Mouse (Mus musculus) testis, postnatal 10 days (tissue): ENCODE data around the gene Zc3h4.

Experiments
- DNase-seq: peaks from one replicate; pipeline ENCODE4 v3.0.0; 2021; ENCODE audit warnings: low spot score

Zc3h4 gene

DNA sequence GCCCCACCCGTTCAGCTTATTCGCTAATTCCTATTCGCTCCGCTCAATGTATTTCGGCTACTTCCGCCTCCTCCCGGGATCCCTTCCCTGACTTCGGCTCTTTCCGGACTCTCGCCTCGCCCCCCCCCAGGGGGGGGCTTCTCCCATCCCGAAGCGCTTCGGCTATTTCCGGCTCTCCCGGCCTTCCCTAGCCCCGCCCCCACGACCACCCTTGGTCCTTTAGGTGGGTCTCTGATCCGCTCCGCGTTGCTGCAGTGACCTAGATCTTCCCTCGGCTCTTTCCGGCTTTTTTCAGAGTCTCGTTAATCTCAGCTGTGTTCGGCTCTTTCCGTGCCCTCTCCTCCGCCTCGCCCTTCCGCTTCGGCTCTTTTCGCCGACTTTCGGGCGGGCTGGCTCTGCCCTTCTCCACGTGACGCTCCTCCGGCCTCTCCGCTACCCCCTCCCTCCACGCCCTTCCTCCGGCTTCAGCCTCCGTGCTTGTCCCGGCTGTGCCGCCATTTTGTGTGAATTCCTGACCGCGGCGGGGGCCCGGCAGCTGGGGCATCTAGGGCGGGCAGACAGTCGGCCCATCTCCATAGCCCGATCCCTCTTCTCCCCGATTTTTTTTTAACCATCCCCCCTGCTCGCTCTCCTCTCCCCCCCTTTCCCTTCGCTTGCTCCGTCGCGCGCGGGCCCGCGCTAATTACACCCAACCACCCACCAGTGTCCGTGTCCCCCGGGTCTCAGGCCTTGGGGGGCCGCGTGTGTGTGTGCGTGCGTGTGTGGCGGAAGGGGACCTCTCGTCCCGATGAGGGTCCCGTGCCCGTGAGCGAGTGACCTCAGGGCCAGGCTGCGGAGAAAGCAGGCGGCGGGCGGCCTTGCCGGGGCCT is 656 bp upstream of the Zc3h4 start:
- peak; percentile 100 for DNase-seq

DNA sequence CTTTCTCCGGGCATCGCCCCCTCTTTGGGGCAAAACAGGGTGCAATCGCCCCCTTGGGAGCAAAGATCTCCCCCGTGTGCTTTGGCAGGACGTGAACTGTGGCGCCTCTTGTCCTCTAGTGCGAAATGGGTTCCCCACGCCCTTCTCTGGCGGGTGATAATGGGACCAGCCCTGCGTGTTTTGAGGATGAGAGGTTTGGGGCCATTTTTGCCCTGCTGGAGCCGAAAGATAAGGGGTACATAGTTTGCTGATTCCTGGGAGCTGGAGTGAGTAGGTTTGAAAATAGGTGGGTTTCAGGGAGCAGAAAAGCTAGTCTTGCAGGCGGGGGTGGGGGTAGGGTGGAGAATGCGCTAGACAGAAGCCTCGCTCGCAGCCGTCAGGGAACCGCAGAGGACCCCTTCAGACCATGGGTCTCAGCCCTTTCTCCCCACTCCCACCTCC is 1.3 kb downstream of the Zc3h4 start:
- DNase-seq: peak; percentile 51

GRCm38 (mm10) chr7:16402449-16402848 is 1.7 kb downstream of the Zc3h4 start:
- no peak for DNase-seq

- DNase-seq: no peak
Measured at GRCm38 (mm10) chr7:16402968-16403948, 2.5 kb downstream of the Zc3h4 start.

DNA sequence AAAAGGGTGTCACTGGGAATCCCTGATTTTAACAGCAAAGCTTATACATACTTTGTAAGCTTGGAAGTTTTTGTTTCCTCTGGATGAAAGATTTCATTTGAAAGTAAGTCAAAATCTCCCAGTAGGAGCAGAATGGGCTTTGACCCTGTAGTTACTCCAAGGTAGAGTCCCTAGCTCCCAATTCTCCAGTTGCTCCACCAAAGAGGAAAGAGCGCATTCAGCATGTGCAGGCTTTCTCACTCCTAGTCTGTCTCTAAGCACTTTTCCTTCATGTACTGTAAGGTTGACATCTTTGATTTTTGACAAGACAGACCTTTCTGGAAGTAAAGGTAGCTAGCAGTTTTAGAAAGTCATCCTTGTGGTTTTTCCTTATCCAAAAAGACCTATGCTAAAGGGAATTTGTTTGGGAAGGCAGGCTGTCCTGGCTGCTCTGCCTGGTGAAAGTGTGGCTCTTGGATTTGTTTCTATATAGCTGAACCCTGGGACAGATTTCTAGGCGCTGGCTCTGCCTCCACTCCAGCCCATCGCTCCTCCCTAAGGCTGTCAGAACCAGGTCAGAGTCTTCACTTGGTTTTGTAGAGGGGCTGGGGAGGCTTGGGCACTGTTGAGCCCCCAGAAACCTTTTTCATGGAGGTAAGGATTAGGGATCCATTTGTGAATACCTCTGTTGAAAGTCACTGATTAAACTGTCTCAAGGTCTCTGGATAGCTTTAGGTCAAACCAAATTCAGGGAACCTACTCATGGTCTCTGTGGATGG is 3.8 kb downstream of the Zc3h4 start:
- no peak for DNase-seq

- peak; percentile 44 for DNase-seq
Measured at GRCm38 (mm10) chr7:16405073-16405455, 4.4 kb downstream of the Zc3h4 start.

GRCm38 (mm10) chr7:16405516-16406351 is 5.0 kb downstream of the Zc3h4 start:
- DNase-seq: peak; percentile 43

DNA sequence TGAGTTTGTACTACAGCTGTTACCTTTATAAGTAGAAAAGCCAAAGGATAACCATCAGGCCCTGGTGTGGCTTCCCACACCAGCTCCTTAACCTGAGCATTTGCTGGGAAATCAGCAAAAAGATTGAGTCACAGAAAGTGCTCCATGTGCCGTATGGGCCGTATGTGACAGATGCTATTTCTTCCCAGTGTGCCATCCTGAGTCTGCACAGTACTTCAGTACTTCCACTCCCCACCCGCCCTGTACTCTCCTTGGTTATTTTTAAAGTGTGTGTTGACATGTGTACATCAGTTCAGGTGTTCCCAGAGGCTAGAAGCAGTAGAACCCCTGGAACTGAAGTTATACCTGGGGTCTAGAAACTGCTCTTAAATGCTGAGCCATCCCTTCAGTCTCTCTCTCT is 6.3 kb downstream of the Zc3h4 start:
- DNase-seq: no peak

DNA sequence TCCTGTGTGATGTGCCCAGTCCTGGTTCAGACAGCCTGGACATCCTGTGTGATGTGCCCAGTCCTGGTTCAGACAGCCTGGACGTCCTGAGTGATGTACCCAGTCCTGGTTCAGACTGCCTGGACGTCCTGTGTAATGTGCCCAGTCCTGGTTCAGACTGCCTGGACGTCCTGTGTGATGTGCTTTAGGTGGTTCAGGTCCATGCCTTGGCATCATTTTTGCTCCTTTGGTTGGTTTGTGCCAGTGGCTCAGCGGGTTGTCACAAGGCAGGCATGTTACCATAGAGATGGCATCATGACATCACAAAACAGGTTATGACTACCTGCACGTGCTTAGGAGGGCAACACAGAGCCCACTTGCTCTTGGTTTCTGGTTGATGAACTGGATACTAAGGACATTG is 10.4 kb downstream of the Zc3h4 start:
- DNase-seq: no peak

DNA sequence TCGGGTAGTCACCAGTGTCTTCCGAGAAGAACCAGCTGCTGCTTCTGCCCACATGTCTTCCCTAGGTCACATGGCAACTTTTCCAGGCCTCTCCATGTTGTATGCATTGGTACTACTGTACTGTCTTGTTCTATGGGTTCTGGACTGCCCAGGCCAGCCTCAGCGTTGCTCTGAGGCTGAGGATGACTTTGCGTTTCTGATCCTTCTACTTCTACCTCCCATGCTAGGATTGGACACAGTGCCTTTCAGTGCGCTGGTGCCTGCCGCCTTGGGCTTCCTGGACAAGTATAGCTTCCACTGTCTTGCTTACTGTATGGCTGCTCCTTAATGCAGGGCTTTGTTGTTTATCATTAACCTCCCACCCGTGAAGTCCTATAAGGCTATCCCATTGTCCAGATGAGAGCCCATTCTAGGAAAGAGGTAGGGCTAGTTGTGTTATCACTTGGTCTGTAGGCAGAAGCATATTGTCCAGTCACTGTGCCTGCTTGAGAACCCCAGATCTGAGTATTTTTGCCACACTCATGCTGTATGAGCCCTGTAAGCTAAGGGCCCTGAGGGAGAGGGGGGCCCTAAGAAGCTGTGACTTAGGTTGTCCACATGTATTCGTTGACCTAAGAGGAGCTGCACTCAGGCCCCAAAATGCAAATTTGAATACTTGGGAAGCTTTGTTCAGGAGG is 11.6 kb downstream of the Zc3h4 start:
- no peak for DNase-seq

DNA sequence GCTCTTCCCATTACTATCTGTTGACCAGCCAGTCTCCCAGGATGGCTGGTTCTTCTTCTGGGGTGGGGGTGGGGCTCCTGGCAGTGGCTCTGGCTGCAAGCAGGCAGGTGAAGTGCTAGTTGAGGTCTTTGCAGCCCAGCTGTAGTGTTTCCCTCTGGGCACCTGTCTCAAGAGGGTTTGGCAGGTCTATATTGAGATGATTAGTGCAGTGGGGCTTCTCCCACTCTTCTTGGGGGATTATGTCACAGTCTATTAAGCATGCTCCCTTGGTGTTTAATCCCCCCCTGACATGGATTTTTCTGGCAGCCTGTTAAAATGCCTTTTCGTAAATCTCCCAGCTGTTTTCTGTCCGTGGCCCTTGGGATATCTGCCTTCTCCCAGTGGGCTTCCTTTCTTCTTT is 12.2 kb downstream of the Zc3h4 start:
- DNase-seq: no peak

- no peak for DNase-seq
Measured at GRCm38 (mm10) chr7:16415426-16415825, 14.7 kb downstream of the Zc3h4 start.

GRCm38 (mm10) chr7:16417141-16417771 is 16.5 kb downstream of the Zc3h4 start:
- no peak for DNase-seq

DNA sequence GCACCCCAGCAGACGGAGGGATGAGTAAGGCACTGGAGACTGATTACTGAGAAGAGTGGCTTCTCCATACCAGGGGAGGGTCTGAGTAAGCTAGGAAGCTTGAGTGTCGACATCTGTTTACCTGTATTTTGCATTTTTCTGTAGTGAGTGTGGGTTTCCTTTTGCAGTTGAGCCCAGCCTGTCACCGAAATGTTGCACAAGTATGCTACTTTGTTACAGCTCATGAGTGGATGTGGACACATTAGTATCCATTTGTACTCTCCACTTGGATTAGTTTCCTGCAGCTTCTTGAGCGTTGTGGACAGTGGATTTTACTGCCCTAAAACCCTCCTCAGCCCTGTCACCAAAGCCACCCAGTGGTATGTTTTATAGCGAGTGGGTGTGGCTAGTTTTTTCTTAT is 18.0 kb downstream of the Zc3h4 start:
- no peak for DNase-seq

GRCm38 (mm10) chr7:16420493-16421118 is 19.9 kb downstream of the Zc3h4 start:
- no peak for DNase-seq

- DNase-seq: no peak
Measured at GRCm38 (mm10) chr7:16422222-16422856, 21.6 kb downstream of the Zc3h4 start.

GRCm38 (mm10) chr7:16423731-16424130 is 23.0 kb downstream of the Zc3h4 start:
- DNase-seq: no peak

DNA sequence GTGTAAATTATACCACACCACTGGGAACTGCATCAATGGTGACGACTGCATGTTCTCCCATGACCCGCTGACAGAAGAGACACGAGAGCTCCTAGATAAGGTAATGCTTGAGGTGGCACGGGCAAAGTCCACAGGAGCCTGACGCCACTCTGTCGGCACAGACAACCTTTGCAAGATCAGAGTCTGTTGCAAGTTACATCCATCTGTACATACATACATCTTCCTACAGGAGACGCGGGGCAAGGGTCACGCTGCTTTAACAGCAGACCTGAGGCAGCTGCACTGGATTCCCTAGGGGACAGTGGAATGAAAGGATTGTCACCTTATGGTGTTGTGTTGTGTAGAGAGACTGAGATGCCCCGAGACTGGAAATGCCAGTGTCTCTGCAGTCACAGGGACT is 25.0 kb downstream of the Zc3h4 start:
- DNase-seq: no peak

DNA sequence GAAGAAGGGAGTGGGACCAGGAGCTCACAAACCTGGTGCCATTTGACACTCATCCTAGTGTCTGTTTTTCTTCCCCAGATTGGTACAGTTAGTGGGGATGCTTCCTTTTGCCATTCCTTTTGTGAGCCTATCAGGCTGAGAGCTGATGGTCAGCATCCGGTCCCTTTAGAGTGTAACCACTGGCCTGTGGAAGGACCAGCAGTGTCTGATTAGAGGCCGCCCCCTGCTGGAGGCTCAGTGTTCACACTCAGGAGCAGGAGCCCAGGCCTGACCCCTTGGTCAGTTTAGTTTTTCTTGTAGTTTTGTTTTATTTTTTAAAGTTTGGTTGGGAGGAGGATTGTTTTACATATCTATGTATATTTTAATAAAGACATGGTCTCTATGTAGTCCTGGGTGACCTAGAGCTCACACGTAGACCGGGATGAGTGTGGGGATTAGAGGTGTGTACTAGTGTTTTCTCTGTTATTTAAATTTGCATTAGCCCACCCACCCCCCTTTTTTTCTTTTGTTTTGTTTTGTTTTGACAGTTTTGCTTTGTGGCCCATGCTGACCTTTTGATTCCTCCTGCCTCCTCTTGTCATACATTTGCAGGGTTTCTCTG is 25.5 kb downstream of the Zc3h4 start:
- DNase-seq: peak; percentile 93
